Comparison of ENCODE assay signal across 8 mouse cellular contexts in genomic region chr16:30069580-30069949, GRCm38 (mm10). TPM values are rescaled to one million over a fixed set of nuclear protein-coding genes. Genes with fewer than 3 reads are reported as not detected.
DNase-seq lines count a peak whose midpoint lies in the region; ATAC-seq and TF ChIP-seq lines count a peak whose summit lies in the region.

No protein-coding gene starts in this region.

- peaks cover 11% of the 10 kb centered on the region; the same call in 1 of the 2 replicates for H3K27me3 ChIP-seq in neural tube, embryonic 11.5 days (ENCODE audit: control insufficient read depth, insufficient read depth, low read length)
- no peaks in the 10 kb centered on the region for H3K27me3 ChIP-seq in limb, embryonic 15.5 days

- DNase-seq in neural tube, embryonic 11.5 days (ENCODE audit: low spot score), result peak; percentile 66
- DNase-seq in neural tube, embryonic 10.5 days (ENCODE audit: extremely low spot score, low spot score), result no peak
- DNase-seq in brain, embryonic 14.5 days (ENCODE audit: low read depth), result peak; percentile 68
- DNase-seq in heart, postnatal 10 days, result peak; percentile 60 to 61
- peak; percentile 31 for DNase-seq in skeletal muscle tissue, adult 2 months (ENCODE audit: low read depth, low spot score)
- no peak for DNase-seq in urinary bladder, adult 18-20 months (ENCODE audit: low spot score in 2 of 2)

- H3K27ac ChIP-seq in neural tube, embryonic 11.5 days (ENCODE audit: low read depth, low read length), result peak overlapping the region; percentile 87
- H3K27ac ChIP-seq in limb, embryonic 15.5 days, result peak overlapping the region; percentile 96

- H3K4me2 ChIP-seq in neural tube, embryonic 11.5 days (ENCODE audit: low read depth), result peak overlapping the region; percentile 65
- H3K4me2 ChIP-seq in limb, embryonic 15.5 days, result peak overlapping the region; percentile 83

- no peaks in the 10 kb centered on the region for H3K36me3 ChIP-seq in neural tube, embryonic 11.5 days (ENCODE audit: control insufficient read depth, insufficient read depth, low read length)
- no peaks in the 10 kb centered on the region for H3K36me3 ChIP-seq in limb, embryonic 15.5 days

- intact Hi-C loops in heart, postnatal 10 days (cut with DNase I), result no loop called here

- no peak for ATAC-seq in neural tube, embryonic 11.5 days (ENCODE audit: insufficient read depth, low FRiP score, low TSS enrichment)
- no peak for ATAC-seq in limb, embryonic 15.5 days (ENCODE audit: insufficient number of reproducible peaks, low FRiP score, low TSS enrichment, low read depth)
- no peak for ATAC-seq in monocyte, adult 5-6 weeks (replicated peaks; ENCODE audit: insufficient number of reproducible peaks, low FRiP score, low TSS enrichment, poor library complexity, severe bottlenecking)

- peak overlapping the region; percentile 62 for H3K9ac ChIP-seq in neural tube, embryonic 11.5 days (ENCODE audit: low read length)
- no peak overlapping the region; the same call in 1 of the 2 replicates for H3K9ac ChIP-seq in limb, embryonic 15.5 days

- peak overlapping the region; percentile 39 for H3K4me3 ChIP-seq in neural tube, embryonic 11.5 days (ENCODE audit: low read depth, low read length)
- peak overlapping the region; percentile 45 for H3K4me3 ChIP-seq in limb, embryonic 15.5 days

- TF ChIP-seq CTCF in brain, embryonic 14.5 days (IDR thresholded peaks at IDR 0.05; ENCODE audit: borderline replicate concordance, extremely low read depth, insufficient read depth, insufficient read length), result no peak

- 4% methylated on average over 4 of the region's 4 CpGs for WGBS in neural tube, embryonic 11.5 days
- 2% methylated on average over 4 of the region's 4 CpGs for WGBS in limb, embryonic 15.5 days

- no peaks in the 10 kb centered on the region for H3K9me3 ChIP-seq in neural tube, embryonic 11.5 days (ENCODE audit: control insufficient read depth, low read length)
- no peaks in the 10 kb centered on the region for H3K9me3 ChIP-seq in limb, embryonic 15.5 days

- H3K4me1 ChIP-seq in neural tube, embryonic 11.5 days (ENCODE audit: control insufficient read depth, insufficient read depth, low read length), result peaks cover 25% of the 10 kb centered on the region
- peaks cover 34% of the 10 kb centered on the region for H3K4me1 ChIP-seq in limb, embryonic 15.5 days

- no peak for TF ChIP-seq POLR2A in brain, embryonic 14.5 days (IDR thresholded peaks at IDR 0.05; ENCODE audit: borderline replicate concordance, extremely low read depth, insufficient read depth, insufficient read length, poor library complexity, severe bottlenecking)

RNA-seq across cellular contexts. Expression of gene Hes1, which starts 5.4 kb away (rescaled TPM):
- polyA plus RNA-seq in neural tube, embryonic 11.5 days (2014; fragmentation: Nextera tagmentation; extraction: Ambion mirVana), result 56.8 and 57.3 TPM in 2 replicates
- polyA plus RNA-seq in brain, embryonic 14.5 days (2012; rRNA removed), result 44.6 and 58.9 TPM in 2 replicates
- 10 to 100 TPM; 49.0 to 58.4 TPM for total RNA-seq in heart, postnatal 10 days (2021)
- 55.3 and 60.5 TPM in 2 replicates for polyA plus RNA-seq in limb, embryonic 15.5 days (2015; fragmentation: Nextera tagmentation; extraction: Ambion mirVana)
- 71.3 to 116 TPM (median 105 TPM) in 3 replicates for total RNA-seq in monocyte, adult 5-6 weeks (2017)

Comparison
In these comparisons a context has a peak if more than half of its experiments do, and no peak if none do; other contexts are left out.
1. DNase-seq: peak in neural tube, embryonic 11.5 days (single experiment), brain, embryonic 14.5 days (single experiment), heart, postnatal 10 days (2 of 2) and skeletal muscle tissue, adult 2 months (single experiment); none in neural tube, embryonic 10.5 days (single experiment) and urinary bladder, adult 18-20 months (0 of 2).